Comparison of ENCODE assay signal across 8 mouse cellular contexts in the genomic region with DNA sequence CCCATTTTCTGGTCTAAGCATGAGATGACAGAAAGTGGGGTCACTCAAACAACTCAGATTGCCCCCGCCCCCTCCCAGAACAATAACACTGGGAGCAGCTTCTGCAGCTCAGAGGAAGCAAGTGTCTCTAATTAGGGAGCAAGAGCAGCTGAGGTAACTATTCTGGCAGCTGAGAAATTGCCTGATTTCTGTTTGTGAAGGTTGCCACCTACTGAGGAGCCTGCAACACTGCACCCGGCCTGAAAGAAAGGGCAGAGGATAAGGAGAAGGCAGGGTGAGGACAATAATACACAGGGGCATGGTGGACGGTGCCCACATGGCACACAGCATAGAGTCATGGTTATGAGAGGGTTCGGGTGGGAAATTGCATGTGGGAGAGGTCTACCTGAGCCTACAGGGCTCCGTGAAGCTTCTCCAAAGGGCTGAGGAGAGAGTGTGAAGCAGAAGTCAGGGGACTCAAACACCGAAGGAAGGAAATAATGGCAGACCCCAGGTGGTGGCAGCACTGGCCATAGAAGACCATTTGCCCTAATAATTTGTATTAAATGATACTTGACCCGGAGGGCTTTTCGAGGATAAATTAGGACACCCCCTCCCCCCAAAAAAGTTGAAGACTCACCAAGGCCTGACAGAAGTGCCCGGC.
DNase-seq lines count a peak whose midpoint lies in the region; ATAC-seq and TF ChIP-seq lines count a peak whose summit lies in the region.

No protein-coding gene starts in this region.

- intact Hi-C loops in gastrocnemius, adult 2 months (cut with DNase I) = loop anchor here (5.0 to 10.0 kb wide), 3 partner anchors 251 to 539 kb away; no protein-coding TSS in a partner anchor

- no peak for ATAC-seq in liver, embryonic 11.5 days (replicated peaks; ENCODE audit: low FRiP score)
- peak; percentile 93 for ATAC-seq in common myeloid progenitor, adult 5-6 weeks (replicated peaks; ENCODE audit: low read depth, poor library complexity, severe bottlenecking)
- 0 out of 2 replicates have a peak, but pooled peaks have one; percentile 57 for ATAC-seq in megakaryocyte-erythroid progenitor cell, adult 5-6 weeks (replicated peaks; ENCODE audit: low FRiP score, low TSS enrichment, poor library complexity, severe bottlenecking)

- no peaks in the 10 kb centered on the region for H3K9me3 ChIP-seq in liver, embryonic 11.5 days (ENCODE audit: control insufficient read depth, low read length)

- H3K4me1 ChIP-seq in liver, embryonic 11.5 days (replicated peaks; ENCODE audit: control insufficient read depth, insufficient read depth, low read length) = no peaks in the 10 kb centered on the region

- no peak overlapping the region for H3K9ac ChIP-seq in liver, embryonic 11.5 days (ENCODE audit: low read depth, low read length)

- no peak overlapping the region for H3K27ac ChIP-seq in liver, embryonic 11.5 days (ENCODE audit: low read depth, low read length)
- no peak overlapping the region for H3K27ac ChIP-seq in gastrocnemius, adult 2 months

- peak; percentile 82 for TF ChIP-seq CTCF in gastrocnemius, adult 2 months (IDR thresholded peaks at IDR 0.05)

- H3K27me3 ChIP-seq in liver, embryonic 11.5 days (replicated peaks; ENCODE audit: control insufficient read depth, insufficient read depth, low read length) = no peaks in the 10 kb centered on the region

- H3K4me2 ChIP-seq in liver, embryonic 11.5 days = no peak overlapping the region

- DNase-seq in liver = peak; percentile 24
- no peak for DNase-seq in liver, embryonic 11.5 days (ENCODE audit: low spot score)
- DNase-seq in gastrocnemius, adult 2 months = peak; percentile 57
- peak; percentile 61 for DNase-seq in hindlimb bud, embryonic 11.5 days (ENCODE audit: extremely low spot score, low read depth, low spot score)
- DNase-seq in left cerebral cortex, adult 11 months (ENCODE audit: low spot score) = peak; percentile 51
- peak; percentile 52 to 61 for DNase-seq in right cerebral cortex, postnatal 36 days (ENCODE audit: low spot score in 2 of 2)

- no peaks in the 10 kb centered on the region for H3K36me3 ChIP-seq in liver, embryonic 11.5 days (ENCODE audit: control insufficient read depth, insufficient read depth, low read length)

- 38% methylated on average over 9 of the region's 9 CpGs for WGBS in liver, embryonic 11.5 days

- H3K4me3 ChIP-seq in liver, embryonic 11.5 days (ENCODE audit: low read depth, low read length) = no peak overlapping the region
- H3K4me3 ChIP-seq in gastrocnemius, adult 2 months = no peak overlapping the region
